Mouse (Mus musculus) mature B cell (primary cell): Measurements from ENCODE around the gene Eci1.
"Not testable (repeated sequence)": the region's sequence is repeated elsewhere in the genome, so short reads cannot be mapped to it uniquely, and the experiment has no call there.

ENCODE experiments used
- in situ Hi-C: fragments of 300-500 bp; cut with MboI; formaldehyde crosslinking; loops from 2 replicates; pipeline ENCODE4 v1.14.3; 2019

Eci1 gene

DNA sequence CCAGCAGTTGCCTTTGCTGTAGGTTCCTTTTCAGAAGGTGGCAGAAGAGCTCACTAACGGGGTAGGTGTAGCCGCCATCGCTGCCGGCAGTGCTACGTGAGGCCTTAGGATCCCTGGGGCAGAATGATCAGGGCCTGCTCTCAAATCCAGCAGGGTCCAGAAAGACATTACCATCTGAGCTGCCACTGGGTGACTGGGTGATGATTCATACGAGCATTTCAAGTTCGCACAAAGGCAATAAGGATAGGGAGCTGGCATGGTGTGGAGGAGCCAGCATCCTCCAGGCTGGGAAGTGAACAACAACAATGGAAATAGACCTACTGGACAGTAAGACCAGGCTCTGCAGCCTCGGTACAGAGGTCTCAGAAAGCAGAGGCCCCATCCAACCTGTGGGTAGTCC, 13.9 kb downstream of the Eci1 start:
- in situ Hi-C loops: no loop called here

DNA sequence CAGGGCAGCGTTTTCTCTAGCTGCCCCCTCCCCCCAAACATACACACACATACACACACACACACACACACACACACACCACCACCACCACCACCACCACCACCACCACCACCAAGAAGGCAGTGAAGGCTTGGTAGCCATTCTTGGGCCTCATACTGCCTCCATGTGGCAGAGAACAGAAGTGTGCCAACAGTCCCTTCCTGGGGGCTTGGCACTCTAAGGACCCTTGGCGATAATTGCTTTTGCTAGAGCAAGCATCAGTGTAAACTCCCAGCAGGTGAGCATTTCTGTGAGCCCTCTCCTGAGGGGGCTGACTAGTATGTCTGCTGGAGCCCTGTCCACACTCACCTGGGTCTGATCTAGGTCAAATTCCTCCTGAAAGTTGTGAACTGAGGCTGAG, 14.7 kb downstream of the Eci1 start:
- in situ Hi-C loops: no loop called here

- in situ Hi-C loops: no loop called here
Observed at GRCm38 (mm10) chr17:24442107-24442506, 15.7 kb downstream of the Eci1 start.

- in situ Hi-C loops: no loop called here
Observed at GRCm38 (mm10) chr17:24442632-24443155, 16.3 kb downstream of the Eci1 start, which contains the start of gene Dnase1l2. Gene Dnase1l2 (minus strand): TSS chr17:24443105.

DNA sequence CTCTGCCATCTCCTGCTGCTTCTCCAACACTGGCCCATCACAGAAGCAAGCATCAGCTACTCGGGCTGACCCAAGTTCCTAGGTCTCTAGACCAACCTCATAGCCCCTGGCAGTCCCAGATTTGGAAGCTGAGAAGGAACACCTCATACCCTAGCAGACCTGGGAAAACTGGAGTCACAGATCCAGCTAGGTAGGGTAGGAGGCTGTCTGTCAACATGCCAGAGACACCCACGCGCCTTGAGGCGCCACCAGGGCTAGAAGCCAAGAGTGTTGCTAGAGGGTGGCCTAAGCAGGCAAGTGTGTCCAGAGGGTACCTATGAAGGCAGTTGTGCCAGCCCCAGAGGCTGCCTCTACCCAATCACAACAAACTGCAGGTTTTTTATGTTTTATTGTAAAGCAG, 17.0 kb downstream of the Eci1 start:
- in situ Hi-C loops: no loop called here

DNA sequence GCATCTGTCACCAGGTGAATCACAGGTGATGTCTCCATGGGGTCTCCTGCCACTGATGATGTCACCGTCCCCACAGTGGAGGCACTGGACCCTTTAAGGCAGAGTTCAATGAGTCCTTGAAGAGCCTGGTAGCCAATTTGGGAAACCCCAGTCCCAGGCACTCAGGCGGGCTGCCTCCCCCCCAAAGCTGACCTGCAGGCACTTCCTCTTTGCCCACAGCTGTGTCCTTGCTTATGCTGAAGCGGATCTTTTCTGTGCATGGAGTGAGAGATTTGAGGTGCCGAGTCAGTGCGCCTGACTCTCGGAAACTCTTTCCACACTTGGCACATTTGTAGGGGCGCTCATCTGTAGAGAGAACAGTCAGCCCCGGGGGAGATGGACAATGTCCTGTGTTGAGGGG, 20.1 kb downstream of the Eci1 start:
- in situ Hi-C loops: no loop called here

GRCm38 (mm10) chr17:24449507-24449906, 23.1 kb downstream of the Eci1 start:
- in situ Hi-C loops: no loop called here

DNA sequence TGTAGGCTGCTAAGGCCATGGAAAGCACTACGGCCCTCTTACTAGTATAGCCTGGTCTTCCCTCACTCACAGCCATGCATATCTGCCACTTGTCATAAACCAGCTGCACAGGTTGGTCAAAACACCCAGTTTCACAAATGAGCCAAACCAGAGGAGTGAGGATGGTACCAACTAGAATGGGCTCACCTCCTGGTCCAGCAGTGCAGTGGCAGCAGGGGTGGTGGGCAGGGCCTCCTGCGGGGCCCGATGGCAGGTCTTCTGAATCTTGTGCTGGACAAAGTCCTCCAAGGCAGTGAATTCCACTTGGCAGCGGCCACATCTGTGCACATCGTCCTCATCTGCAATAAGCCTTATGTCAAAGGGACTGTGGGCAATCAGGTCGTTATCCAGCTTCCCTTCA, 24.8 kb downstream of the Eci1 start:
- in situ Hi-C loops: no loop called here

DNA sequence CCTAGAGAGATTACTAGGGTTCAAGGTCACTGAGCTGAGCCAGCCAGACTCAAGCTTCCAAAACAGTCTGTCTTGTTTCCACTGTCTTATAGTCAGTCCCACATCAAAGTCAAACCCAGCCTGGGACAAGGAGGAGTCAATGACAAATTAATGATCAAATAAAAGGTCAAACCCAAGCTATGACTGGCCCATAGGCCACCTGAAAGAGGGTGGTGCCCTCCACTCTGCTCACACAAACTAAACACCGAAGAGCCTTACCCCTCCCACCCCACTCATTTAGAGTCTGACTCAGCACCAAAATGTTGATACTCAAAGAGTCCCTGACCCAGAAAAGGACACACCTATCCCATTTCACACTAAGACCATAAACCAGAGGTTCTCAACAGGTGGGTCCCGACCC, 26.9 kb downstream of the Eci1 start:
- in situ Hi-C loops: no loop called here

- in situ Hi-C loops: no loop called here
Observed at GRCm38 (mm10) chr17:24454218-24454755, 27.8 kb downstream of the Eci1 start.

DNA sequence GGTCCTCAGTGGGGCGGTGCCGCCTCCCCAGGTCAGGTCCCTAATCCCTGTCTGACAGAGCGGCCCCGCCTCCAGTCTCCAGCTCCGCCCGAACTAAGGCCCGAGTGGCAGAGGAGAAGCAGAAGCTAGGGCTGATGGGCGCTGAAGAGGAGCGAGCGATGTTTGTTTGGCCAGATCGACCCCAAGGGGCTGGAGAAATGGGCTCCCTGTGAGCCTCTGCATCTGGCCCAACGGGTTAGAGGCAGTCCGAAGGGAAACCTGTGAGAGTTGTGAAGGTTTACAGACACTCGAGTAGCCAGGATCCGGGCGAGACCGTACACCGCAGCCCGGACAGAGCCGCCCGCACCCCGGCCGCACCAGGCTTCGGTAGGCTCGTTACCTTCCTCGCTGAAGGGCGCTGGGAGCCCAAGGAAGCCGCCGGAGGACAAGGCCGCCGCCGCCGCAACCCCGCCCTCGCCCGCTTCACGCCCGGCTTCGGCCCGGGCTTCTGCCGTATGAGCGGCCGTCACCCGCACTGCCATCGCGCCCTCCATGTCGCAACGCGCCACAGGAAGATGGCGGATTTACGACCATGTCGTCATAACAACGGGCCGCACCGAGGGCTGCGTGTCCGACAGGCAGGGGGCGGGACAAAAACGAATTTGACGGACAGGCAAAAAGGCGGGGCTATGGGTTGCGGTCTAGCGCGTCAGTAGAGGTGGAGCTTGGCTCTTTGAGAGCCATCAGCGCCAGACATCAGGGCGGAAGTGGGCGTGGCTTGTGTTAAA, 28.5 kb downstream of the Eci1 start:
- in situ Hi-C loops: no loop called here

GRCm38 (mm10) chr17:24455523-24456206, 29.2 kb downstream of the Eci1 start:
- in situ Hi-C loops: not testable (repeated sequence)

GRCm38 (mm10) chr17:24461580-24461979, 35.1 kb downstream of the Eci1 start:
- in situ Hi-C loops: no loop called here

DNA sequence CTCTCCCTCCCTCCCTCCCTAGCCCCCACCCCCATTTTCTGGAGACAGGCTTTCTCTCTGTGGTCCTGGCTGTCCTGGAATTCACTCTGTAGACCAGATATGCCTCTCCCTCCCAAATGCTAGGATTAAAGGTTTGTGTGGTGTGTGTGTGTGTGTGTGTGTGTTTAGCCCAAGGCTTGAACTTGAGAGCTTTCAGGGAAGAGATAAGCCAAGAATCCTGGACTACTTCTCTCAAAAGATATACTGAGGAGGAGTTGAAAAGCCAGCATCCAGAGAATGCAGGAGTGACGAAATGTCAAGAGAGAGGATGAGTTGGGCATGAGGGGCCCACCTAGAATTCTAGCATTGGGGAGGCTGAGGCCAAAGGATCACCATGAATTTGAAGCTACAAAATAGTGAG, 36.5 kb downstream of the Eci1 start:
- in situ Hi-C loops: no loop called here

DNA sequence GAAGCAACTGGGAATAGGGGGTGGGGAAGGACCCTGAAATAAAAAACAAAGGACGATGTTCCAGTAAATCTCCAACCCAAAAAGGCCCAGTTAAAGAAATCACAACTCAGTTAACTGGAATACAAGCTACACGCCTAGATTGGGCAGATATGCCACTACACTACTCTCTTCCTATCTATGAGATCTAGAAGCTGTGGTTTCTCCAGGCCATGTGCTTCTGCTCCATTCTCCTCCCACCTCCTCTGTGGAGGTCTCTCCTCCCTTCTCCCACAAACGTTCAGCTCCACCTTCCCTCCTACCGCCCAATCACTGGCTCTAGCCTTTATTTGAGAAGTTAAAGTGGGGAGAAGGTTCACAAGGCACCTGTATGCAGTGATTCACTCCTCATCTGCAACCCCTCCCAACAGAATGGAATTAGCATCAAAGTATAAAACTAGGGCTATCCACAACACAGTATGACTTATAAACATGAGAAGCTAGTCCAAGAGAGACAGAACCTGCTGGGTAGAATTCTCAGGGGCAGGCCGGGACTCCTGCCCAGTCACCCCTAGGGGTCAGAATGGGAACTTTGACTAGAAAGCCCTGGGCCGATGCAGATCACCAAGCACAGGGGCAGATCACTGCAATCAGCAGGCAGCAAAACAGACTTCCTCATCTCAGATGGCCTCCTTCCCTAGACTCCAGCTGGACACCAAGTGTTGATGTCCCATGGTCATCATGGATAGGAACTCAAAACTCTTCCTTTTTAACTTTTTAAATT, 37.1 kb downstream of the Eci1 start:
- in situ Hi-C loops: no loop called here

DNA sequence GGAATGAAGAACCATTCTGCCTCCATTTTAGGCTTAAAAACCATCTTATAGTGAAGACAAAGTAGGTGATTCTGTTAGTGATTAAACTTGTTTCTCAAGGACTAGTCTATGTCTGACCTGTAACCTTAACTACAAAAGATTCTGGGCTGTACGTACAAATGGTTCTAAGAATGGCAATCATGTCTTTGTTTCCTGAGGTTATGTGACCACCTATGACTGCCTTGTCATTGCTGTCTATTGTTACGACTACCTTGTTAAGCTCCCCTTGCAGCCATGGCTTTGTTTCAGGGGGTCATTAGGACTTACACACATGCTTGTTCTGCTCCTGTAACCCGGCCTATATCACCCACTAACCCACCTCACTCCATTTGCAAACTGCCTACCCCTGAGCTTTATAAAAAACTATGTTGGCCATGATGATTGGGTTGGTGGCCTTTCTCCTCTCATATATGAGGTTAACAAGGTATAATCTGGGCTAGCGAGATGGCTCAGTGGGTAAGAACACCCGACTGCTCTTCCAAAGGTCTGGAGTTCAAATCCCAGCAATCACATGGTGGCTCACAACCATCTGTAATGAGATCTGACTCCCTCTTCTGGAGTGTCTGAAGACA, 42.3 kb downstream of the Eci1 start:
- in situ Hi-C loops: no loop called here

DNA sequence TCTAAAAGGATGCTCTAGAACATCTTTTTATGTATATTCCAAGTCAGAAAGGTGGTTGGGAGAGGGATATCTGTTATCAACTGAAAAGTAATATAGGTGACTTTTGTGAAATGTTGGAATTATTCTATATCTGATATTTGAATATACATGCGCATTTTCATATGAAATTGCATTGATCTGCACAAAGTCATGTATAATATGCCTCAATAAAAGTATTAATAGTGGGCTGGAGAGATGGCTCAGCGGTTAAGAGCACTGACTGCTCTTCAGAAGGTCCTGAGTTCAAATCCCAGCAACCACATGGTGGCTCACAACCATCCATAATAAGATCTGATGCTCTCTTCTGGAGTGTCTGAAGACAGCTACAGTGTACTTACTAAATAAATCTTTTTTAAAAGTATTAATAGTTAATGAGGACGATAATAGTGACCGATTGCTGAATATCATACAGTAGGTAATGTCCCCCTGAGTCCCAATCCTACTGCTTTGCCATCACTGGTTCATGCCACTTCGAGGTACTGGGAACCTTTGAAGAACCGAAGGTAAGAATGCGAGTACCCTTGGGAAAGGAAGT, 43.0 kb downstream of the Eci1 start:
- in situ Hi-C loops: no loop called here

DNA sequence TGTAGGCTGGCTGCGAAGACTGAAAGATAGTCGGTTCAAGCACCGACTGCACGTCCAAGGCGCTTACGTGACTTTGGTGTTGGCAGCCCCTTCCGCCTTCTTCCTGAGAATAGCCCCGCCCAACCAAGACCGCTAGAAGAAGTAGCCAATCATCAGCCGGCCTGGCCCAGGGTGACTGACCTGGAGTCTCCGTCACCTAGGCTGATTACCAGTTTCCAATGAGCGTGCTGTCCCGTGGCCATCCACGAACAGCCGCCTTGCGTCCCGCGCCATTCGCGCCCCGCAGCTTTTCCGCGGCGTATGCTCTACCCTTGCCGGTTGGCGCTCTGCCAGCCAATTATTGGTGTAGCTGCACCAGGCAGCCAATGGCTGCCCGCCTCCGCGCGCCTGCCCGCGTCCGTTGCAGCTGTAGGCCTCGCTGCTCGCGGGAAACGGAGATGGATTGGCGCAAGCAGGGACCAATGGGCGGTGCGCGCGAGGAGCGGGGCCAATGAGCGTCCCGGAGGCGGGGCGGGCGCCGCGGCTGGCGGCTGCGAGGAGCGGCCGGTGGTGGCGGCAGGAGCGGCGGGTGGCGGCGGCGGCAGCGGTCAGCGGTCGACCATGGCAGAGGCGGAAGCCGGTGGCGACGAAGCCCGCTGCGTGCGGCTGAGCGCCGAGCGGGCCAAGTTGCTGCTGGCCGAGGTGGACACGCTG, 43.6 kb downstream of the Eci1 start, which contains the start of the genes E4f1 and Pgp:
Gene E4f1 (minus strand): TSS at position 404 of the 693 bp plus-strand sequence.
Gene Pgp (plus strand): TSS at position 483 of the 693 bp plus-strand sequence.
- in situ Hi-C loops: no loop called here

GRCm38 (mm10) chr17:24470701-24471527, 44.5 kb downstream of the Eci1 start:
- in situ Hi-C loops: no loop called here

GRCm38 (mm10) chr17:24472512-24472911, 46.1 kb downstream of the Eci1 start:
- in situ Hi-C loops: no loop called here
